Mouse (Mus musculus) regulatory T cell (primary cell): ENCODE results near the gene Sfxn4.

ENCODE experiments used
- in situ Hi-C: fragments of 300-600 bp; cut with MboI, MseI; formaldehyde crosslinking; loops from one replicate; pipeline ENCODE4 v1.15.1; 2025; ENCODE audit warnings: high pct_unique_total_duplicates

Sfxn4 gene

DNA sequence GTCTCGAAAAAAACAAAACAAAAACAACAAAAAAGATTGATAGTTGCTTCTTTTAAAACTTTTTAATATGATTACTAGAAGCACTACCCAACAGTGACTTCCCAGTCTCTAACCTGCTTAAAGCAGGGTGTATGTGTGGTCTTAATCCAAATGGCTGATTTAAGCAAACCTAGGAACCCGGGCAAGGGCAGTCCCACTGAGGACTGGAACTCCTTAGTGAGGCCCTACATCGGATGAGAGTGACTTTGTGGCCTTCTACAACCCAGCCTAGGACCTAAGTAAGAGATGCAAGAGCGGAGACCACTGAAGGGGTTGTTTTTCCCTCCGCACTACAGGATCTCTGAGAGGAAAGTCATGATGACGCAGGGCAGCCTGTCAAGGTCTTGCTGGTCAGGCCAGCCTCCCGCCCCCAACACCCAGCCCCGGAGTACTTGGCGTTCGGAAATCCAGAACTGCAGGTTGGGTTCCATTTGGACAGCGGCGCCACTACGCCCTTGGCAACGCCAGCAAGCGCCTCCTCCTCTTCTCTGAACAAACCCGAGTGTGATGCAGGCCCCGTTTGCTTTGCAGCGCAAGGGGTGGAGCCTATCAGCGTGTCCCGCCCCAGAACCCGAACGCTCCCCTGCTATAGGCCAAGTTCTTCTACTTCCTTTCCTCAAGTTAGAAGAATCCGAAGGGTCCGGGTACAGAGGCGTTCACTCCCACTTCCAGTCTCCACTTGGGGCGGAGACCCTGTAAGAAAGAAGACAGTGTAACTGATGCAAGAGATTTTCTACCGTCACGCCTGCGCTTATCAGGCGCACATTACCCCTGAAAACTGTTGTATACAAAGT is at the start of gene Sfxn4:
Gene Sfxn4, minus strand, starts transcription at position 612 of the 833 bp plus-strand sequence.
- in situ Hi-C loops, result loop anchor here (5.0 to 10.0 kb wide), 2 partner anchors 56 to 104 kb away; partner anchors contain the start of gene Nanos1

DNA sequence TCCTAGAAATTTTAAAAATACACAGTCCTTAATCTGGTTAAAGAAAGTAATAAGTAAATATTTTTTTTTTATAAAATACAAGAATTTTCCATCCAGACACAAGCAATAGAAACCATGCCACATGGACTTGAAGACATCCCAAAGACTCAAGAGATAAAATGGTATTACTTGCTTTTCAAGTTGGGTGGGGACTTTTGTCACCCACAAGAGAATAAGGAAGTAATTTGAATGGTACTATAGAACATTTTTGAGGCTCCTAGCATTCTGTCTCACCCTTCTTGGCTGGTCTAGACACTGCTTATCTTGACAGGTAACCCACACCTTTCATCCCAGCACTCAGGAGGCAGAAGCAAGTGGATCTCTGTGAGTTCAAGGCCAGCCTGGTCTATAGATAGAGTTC is 49.0 kb upstream of the Sfxn4 start:
- in situ Hi-C loops, result no loop called here

DNA sequence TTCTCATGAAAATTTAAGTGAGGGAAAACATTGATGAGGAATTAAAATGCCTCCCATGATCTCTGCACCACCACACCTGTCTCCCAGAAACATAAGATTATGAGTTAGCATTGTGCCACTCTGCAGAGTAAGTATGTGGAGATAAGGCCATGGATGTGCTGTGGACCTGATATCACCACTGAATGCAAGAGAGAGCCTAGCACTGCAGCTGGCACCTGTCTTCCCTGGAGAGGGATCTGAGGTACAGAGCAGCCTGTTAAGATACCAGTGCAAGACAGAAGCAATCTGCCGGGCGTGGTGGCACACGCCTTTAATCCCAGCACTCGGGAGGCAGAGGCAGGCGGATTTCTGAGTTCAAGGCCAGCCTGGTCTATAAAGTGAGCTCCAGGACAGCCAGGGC is 44.2 kb upstream of the Sfxn4 start:
- in situ Hi-C loops, result no loop called here

DNA sequence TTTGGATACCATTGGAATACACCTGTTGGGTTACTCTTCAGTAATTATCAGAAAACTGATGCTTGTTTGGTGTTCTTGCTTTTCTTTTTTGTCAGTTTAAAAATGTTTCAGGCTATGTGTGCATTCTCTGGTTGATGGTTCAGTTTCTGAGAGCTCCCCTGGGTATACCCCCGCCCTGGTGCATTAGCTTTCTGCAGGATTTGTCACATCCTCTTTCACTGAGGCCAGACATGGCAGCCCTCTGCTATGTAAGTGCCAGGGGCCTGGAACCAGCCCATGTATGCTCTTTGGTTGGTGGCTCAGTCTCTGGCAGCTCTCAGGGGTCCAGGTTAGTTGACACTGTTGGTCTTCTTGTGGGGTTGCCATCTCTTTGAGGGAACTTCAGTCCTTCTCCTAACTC is 42.7 kb upstream of the Sfxn4 start:
- in situ Hi-C loops, result no loop called here

DNA sequence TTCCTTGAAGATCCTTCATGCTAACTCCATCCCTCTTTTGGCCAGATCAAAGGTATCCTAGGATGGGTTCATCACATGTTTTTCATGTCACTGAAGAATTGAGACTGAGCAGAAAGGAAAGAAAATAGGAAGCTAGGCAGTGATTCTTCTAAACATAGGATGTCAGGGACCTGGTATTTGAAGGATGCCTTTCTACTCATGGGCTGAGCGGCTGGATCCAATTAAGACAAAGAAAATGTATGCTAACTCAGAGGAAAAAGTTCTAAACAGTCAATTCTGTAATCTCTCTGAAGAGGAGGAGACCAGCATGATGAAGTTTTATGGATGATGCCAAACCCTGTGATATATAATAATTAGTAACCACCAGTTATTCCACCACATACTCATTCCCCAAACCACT is 41.9 kb upstream of the Sfxn4 start:
- in situ Hi-C loops, result no loop called here

DNA sequence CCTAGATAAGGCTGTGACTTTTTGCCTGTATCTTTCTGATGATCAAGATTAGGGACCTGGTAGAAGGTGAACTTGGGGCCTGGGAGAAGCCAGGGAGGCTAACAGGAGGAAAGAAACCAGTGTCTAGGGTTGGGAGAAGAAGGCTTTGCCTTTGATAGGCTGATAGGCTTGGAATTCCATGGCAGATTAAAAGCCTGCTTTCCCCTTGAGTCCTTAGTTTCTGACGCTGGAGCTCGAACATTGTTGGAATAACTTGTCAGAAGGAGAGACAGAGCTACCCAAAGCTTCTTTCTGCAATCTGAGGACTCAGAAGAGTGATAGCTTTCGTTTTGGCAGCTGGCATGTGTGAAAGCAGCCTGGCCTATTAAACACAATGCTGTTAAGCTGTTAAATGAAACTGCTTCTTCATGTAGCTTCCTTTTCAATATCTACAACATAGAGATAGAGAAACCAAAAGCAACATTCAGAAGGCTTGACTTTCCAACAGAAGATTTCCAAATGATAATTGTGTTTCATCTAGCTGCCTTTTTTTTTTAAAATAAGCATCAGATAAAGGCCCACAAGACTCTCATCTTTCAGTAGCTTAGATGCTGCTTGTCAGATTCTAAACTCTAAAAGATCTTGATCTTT is 34.1 kb upstream of the Sfxn4 start:
- in situ Hi-C loops, result no loop called here

DNA sequence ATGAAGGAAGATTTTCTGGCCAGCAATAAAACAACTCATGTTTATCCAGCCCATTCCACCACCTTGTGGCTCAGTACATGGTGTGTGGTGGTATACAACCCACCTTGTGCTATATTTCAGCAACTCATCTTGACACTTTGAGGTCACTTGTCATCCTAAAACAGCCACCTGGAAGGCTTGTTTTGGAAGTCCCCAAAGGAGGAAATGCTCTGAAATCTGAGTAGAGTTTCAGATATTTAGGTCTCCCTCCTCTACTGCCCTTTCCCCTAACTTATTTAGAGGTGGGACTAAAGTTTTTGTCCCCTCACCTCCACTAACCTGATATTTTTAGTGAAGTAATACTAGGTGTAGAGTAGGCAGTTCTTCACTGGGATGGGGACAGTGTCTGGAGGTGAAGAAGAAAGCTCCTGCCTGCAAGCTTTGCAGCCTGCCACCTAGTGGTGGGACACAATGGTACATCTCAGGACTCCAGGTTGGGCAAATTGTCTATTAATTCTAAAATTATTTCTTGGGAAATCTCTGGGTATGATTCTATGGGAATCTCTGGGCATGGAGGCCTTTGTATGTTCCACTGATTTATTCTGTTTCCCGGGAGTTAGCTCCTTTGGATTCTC is 30.8 kb upstream of the Sfxn4 start:
- in situ Hi-C loops, result no loop called here

DNA sequence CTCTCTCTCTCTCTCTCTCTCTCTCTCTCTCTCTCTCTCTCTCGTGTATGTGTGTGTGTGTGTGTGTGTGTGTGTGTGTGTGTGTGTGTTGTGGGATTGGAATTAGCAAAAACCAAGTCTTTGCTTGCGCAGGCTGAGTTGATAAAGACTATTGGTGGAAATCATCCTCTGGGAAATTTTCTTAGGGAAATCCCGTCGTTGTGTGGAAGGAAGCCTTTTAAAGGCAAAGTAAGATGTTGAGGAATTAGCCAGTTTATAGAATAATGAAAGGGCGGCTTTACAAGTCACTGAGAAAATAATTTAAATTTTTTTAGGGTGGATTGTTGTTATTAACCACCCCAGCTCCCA is 29.8 kb upstream of the Sfxn4 start:
- in situ Hi-C loops, result no loop called here

DNA sequence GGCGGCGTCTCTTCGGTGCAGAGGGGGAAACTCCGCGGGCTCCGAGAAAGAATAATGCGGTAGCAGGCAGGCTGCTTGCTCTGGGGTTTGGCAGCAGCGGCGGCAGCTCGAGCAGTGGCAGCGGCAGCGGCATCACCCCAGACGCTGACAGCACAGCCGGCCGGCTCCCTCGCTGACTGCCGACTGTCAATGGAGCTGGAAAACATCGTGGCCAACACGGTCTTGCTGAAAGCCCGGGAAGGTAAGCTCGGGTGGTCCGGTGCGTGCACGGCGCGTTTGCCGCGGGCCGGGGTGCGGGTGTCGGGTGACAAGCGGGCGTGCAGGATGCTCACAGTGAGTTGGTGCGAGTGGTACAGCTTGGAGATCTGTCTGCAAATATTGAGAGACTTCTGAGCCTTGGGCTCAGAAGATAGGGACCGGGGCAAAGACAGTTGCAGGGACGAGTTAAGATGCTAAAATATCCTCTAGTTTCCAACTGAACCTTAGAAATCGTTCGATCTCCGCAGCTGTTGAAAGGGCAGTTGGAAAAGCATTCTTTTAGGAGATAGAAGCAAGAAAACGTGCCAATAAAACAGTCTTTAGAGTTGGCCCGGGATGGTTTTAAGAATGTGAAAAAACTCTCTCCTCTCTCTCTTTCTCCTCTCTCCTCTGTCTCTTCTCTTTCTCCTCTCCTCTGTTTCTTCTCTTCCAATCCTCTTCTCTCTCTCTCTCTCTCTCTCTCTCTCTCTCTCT is 29.3 kb upstream of the Sfxn4 start:
- in situ Hi-C loops, result no loop called here

DNA sequence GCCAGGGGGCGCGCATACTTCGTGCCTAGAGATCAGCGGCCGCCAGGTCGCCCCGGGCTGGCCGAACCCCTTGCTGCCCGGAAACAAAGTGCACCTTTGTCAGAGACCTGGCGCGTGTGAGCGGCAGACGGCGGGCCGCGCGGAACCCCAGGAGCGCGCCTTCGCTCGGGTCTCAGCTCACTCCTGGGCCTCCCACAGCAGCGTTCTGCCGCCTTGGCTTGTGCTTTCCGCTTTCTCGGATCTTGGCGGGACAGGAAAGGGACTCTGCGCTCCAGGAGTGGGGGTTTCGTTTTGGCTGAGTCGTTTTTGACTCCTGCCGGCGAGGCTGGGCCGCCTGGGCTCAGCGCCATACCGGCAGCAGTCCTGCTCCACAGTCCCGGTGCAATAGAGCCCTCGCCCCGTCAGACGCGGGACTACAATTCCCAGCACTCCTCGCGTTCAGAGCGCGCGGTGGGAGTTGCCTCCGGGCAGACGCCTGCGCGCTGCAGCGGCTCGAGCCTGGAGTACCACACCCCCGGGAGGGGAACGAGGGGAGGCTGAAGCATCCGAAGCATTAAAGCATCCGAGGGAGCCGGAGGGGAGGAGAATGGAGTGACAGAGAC is 28.5 kb upstream of the Sfxn4 start, which contains the start of gene Grk5:
Gene Grk5, plus strand, starts transcription at position 36 of the 602 bp plus-strand sequence.
- in situ Hi-C loops, result loop anchor here (5.0 kb wide), 1 partner anchor 192 kb away; no protein-coding TSS in a partner anchor

DNA sequence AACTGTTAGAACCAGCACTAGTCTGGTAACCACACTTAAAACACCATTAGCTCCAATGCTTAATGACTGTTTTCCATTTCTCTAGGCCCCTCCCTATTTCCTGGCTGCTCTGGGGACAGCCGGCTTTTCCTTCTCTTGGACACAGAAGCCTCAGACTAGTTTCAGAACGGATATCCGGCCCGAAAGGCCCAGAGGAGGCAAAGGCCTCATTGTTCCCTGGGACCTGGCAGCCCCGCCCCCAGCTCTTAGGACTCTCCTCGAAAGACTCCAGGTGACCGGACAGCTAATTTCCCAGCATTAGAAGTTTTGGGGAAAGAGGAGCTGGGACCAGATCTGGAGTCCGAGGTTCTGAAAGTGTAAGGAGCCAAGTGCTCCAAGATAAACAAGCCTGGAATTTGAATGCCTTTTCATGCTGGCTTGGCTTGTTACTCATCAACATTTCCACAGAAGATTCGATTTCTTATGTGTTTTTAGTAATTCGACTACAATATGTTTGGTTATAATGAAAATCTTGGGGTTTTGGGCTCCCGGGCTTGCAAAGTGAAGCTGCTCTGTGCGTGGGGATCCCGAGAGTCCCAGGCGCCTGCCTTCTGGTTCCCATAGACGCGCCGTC is 27.9 kb upstream of the Sfxn4 start:
- in situ Hi-C loops, result loop anchor here (5.0 kb wide), 1 partner anchor 193 kb away; no protein-coding TSS in a partner anchor

DNA sequence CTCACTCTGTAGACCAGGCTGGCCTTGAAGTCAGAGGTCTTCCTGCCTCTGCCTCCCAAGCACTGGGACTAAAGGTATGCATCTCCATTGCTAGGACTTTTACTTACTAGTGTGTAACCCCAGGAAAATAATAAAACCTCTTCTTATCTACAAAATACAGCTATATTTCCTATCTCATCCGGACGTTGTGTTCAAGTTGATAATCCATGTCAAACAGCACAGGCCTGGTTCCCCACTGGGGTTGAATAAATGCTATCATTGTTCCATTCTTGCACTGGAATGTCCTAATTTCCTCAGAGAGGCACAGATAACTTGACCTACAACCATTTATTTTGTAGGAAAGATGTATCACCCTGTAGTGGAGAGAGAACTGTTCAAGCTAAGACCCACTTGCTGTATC is 26.4 kb upstream of the Sfxn4 start:
- in situ Hi-C loops, result loop anchor here (5.0 kb wide), 1 partner anchor 195 kb away; no protein-coding TSS in a partner anchor

DNA sequence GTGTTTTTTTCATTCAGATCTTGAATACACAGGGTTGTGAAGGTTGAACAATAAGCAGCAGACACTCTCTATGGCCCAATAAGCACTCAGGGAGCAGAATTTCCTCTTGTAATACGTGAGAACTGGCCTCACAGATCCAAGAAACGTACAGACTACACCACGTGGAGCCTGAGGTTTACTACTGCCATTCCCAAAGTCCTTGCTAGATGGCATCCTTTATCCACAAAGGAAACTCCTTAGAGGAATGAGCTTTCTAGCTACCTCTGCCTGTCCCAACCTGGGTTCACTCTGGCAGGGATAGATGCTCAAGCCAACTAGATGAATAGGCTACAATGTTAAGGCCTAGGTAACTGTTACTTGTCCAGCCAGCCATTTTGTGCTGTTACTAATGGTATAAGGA is 21.9 kb upstream of the Sfxn4 start:
- in situ Hi-C loops, result no loop called here

DNA sequence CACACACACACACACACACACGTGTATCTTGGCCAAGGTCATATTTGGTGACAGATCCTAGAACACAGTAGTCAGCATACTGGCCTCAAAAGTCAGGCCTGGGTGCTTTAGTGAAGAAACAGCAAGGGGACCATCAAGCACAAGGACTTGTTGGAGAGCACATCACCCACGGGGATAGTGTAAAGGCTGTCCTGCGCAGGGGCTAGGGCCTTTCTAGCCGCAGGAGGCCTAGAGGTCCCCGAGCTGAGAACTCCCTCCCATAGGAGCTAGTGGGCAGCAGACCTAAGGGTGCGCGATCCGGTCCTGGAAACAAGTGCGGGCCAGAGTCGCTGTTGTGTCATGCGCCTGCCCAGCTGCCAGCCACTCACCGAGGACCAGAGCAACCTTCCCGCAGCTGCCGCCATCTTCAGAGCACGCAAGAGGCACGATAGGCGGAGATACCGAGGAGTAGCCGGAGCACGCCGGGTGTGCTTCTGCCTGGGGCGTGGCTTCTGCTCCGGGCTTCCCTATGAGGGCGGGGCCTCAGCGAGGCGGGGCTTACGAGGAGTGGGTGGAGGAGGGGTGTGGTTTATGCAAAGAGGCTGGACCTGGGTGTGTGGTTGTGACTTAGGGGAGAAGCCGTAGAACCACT is 12.9 kb upstream of the Sfxn4 start, which contains the start of gene Prdx3:
Gene Prdx3, minus strand, starts transcription at position 493 of the 631 bp plus-strand sequence.
- in situ Hi-C loops, result loop anchor here (10.0 kb wide), 1 partner anchor 299 kb away; no protein-coding TSS in a partner anchor

DNA sequence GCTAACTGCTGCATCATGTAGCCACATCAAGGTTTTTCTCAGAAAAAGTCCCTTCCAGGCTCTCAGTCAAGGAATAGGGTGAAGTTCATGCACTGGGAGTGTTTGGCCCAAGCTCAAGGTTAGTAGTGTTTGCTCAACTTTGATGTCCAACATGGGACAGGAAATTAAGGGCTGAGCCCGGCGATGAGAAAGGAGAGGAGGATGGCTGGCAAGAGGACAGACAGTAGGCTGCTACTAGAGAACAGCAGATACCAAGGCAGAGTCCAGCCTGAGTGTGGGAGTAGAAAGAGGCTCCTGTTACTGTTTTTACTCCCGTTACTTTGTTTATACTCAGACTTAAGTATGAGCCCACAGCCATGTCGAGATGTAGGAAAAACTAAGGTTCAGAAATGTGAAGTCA is 12.2 kb upstream of the Sfxn4 start:
- in situ Hi-C loops, result loop anchor here (10.0 kb wide), 1 partner anchor 299 kb away; no protein-coding TSS in a partner anchor

DNA sequence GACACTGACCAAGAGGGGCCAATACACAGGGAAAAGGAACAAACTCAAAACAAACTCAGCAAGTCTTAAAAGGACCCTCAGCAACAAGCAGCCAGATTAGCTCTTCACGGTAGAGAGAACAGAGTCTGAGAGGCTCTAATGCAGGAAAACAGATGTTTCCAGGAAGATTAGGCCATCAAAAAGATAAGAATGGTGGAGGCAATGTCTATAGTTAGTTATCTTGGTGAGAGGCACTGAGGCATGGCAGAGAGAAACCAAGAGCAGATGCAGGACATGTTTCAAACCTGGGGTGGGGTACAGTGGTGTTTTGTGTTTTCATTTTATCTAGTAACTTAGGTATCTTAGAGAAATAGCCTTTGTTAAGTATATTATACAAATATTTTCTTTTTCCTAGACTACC is 11.0 kb upstream of the Sfxn4 start:
- in situ Hi-C loops, result loop anchor here (10.0 kb wide), 1 partner anchor 297 kb away; no protein-coding TSS in a partner anchor

DNA sequence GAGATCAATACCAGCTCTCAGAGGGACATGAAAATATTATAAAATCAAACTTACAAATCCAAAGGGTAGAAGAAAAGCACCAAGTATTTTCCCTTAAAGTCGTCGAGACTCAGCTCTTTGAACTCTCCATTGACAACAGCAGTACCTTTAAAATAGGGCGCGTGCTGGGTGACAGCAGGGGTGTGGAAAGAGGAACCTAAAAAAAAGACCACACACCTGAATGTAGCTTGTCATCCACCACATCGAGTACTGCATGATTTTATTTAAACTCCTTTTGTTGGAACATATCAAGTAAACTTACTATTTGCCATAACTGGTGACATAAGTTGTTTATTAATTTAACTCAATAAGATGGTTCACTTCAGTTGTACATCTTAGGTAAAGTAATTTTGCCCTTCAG is 10.1 kb upstream of the Sfxn4 start:
- in situ Hi-C loops, result loop anchor here (10.0 kb wide), 1 partner anchor 297 kb away; no protein-coding TSS in a partner anchor

DNA sequence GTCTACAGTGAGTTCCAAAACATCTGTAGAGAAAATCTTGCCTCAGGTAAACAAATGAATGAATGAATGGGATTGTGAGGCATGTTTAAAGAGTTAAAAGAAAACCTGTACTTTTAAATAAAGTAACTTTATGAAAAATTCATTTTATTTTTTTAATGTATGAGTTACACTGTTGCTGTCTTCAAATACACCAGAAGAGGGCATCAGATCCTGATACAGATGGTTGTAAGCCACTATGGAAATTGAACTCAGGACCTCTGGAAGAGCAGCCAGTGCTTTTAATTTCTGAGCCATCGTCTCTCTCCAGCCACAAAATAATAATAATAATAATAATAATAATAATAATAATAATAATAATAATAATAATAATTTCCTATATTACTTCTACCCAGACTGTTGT is 9.2 kb upstream of the Sfxn4 start:
- in situ Hi-C loops, result loop anchor here (10.0 kb wide), 1 partner anchor 296 kb away; no protein-coding TSS in a partner anchor

DNA sequence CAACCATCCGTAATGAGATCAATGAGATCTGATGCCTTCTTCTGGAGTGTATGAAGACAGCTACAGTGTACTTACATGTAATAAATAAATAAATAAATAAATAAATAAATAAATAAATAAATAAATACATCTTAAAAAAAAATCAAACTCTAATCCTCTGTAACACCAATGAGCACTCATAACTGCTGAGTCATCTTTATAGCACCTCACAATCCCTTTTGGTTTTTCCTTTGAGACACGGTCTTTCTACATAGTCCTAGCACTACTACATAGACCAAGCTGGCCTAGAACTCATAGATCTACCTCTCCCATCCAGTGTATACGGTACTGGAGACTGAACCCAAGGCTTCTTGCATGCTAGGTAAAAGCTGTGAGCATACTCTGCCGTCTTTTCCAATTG is 4.9 kb upstream of the Sfxn4 start:
- in situ Hi-C loops, result loop anchor here (10.0 kb wide), 1 partner anchor 61 kb away; no protein-coding TSS in a partner anchor

DNA sequence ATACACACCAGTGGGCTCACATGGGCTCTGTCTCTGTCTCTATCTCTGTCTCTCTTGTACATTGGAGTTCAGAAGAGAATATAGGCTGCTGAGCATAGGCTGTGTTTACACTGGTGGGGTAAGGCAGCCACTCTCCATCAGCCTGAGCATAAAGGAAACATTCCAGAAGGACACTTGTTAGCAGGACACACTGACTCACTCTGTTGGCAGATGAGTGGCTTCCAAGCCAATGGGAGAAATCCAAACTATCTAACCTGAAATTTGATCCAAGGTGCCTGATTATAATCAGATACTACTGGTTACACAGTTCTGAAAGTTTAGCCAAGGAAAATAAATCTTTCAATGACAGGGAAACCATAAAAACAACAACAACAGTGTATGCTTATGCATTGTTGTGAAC is 15.5 kb downstream of the Sfxn4 start:
- in situ Hi-C loops, result no loop called here
